Mouse (Mus musculus): Measurements from ENCODE around the gene Sptlc3. TPM values are rescaled to one million over a fixed set of nuclear protein-coding genes. Genes with fewer than 3 reads are reported as not detected.

The Sptlc3 gene
- not detected in 2 replicates for polyA plus RNA-seq (2012; rRNA removed)

GRCm38 (mm10) chr2:139493836-139494235 is at the start of gene Sptlc3:
TSS of gene Sptlc3 (plus strand) at chr2:139493913.

GRCm38 (mm10) chr2:139677809-139678274 is 184.1 kb downstream of the Sptlc3 start, which contains the start of gene Ism1:
TSS of gene Ism1 (plus strand) at chr2:139678178.

Other genes with a start within 250 kb of the Sptlc3 start
- 0.04 and 0.05 TPM in 2 replicates for gene Ism1, start 184.3 kb downstream of the Sptlc3 start, polyA plus RNA-seq (2012; rRNA removed)

Measured in liver, embryonic 18 days (tissue).